Mouse (Mus musculus) spleen, adult 10 weeks (tissue): ENCODE data around the gene Olfr1086. TPM values are rescaled to one million over a fixed set of nuclear protein-coding genes. Genes with fewer than 3 reads are reported as not detected.

ENCODE experiments used
- polyA plus RNA-seq: library from polyadenylated mRNA; stranded (reverse); fragments of 350-450 nt; fragmentation: Illumina TruSeq; extraction: RNeasy Lipid Tissue Mini Kit (QIAGEN cat#74804); gene quantifications from one replicate; pipeline ENCODE4 v1.2.3, GENCODE M21; 2015; ENCODE audit warnings: low replicate concordance; ENCODE audit not compliant: insufficient read depth

The Olfr1086 gene
- not detected for polyA plus RNA-seq

GRCm38 (mm10) chr2:86679992-86680391, at the start of gene Olfr1086:
TSS of gene Olfr1086 (minus strand) at chr2:86680092.

GRCm38 (mm10) chr2:86698295-86698694, 18.4 kb upstream of the Olfr1086 start, which contains the start of gene Olfr1087:
TSS of gene Olfr1087 (minus strand) at chr2:86698395.

DNA sequence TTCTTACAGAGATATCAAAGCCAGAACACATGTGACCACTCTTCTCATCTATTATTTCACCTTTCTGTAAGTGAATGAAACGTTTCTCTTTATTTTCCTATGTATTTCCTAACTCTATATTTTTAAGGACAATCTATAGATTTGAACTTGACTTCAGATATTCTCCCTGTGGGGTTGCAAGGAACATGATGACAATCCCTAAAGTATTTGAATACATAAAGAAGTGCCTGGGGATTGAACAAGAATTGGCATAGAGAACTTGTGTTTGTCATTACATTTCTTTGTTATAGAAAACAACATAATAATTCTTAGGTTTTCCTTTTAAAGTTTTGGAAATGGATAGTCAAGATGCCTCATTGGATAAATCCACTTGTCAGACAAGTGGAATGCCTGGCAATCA, 18.0 kb downstream of the Olfr1086 start, which contains the start of gene Olfr1085:
Gene Olfr1085 (minus strand): TSS at position 101 of the 400 bp plus-strand sequence.

GRCm38 (mm10) chr2:86639625-86640024, 40.3 kb downstream of the Olfr1086 start, which contains the start of gene Olfr1084:
TSS of gene Olfr1084 (minus strand) at chr2:86639725.

Other genes starting within 250 kb of the Olfr1086 start
- not detected for gene Olfr1065, start 229.5 kb downstream of the Olfr1086 start, polyA plus RNA-seq
- not detected for gene Olfr1066, start 223.8 kb downstream of the Olfr1086 start, polyA plus RNA-seq
- not detected for gene Olfr228, start 192.7 kb downstream of the Olfr1086 start, polyA plus RNA-seq
- gene Olfr1076, start 171.6 kb downstream of the Olfr1086 start, polyA plus RNA-seq: not detected
- gene Olfr1079, start 137.6 kb downstream of the Olfr1086 start, polyA plus RNA-seq: not detected
- gene Olfr1080, start 121.9 kb downstream of the Olfr1086 start, polyA plus RNA-seq: not detected
- gene Olfr1082, start 81.1 kb downstream of the Olfr1086 start, polyA plus RNA-seq: not detected
- gene Olfr1084, start 40.4 kb downstream of the Olfr1086 start, polyA plus RNA-seq: not detected
- not detected for gene Olfr1085, start 18.1 kb downstream of the Olfr1086 start, polyA plus RNA-seq
- gene Olfr1087, start 18.3 kb upstream of the Olfr1086 start, polyA plus RNA-seq: not detected
- not detected for gene Olfr1089, start 53.6 kb upstream of the Olfr1086 start, polyA plus RNA-seq
- gene Olfr1090, start 78.9 kb upstream of the Olfr1086 start, polyA plus RNA-seq: not detected
- gene Olfr1093, start 102.4 kb upstream of the Olfr1086 start, polyA plus RNA-seq: not detected
- gene Olfr141, start 129.9 kb upstream of the Olfr1086 start, polyA plus RNA-seq: not detected
- not detected for gene Olfr1094, start 144.6 kb upstream of the Olfr1086 start, polyA plus RNA-seq
- gene Olfr1095, start 171.6 kb upstream of the Olfr1086 start, polyA plus RNA-seq: not detected
- not detected for gene Gm13723, start 194.7 kb upstream of the Olfr1086 start, polyA plus RNA-seq
- not detected for gene Olfr1097, start 212.1 kb upstream of the Olfr1086 start, polyA plus RNA-seq
- gene Olfr1098, start 244.5 kb upstream of the Olfr1086 start, polyA plus RNA-seq: not detected